Mouse (Mus musculus) large intestine, adult 2 months (tissue): ENCODE measurements at regions not wholly inside any gene's neighbourhood (a gene's known extent, or its start where the extent isn't known, plus 50 kb on each side); places are given as distances from the start of the nearest gene placed in this dataset.

Experiments used
- DNase-seq: peaks from one replicate; pipeline ENCODE4 v3.0.0-alpha.2; 2012; ENCODE audit warnings: low read depth, low spot score
- WGBS: fragments of 180-500 bp; shearing (Covaris S2); methylation state at CpG from one replicate; pipeline ENCODE4 v1.1.7; 2018; 5-methylcytosine and 5-hydroxymethylcytosine counted together

DNA sequence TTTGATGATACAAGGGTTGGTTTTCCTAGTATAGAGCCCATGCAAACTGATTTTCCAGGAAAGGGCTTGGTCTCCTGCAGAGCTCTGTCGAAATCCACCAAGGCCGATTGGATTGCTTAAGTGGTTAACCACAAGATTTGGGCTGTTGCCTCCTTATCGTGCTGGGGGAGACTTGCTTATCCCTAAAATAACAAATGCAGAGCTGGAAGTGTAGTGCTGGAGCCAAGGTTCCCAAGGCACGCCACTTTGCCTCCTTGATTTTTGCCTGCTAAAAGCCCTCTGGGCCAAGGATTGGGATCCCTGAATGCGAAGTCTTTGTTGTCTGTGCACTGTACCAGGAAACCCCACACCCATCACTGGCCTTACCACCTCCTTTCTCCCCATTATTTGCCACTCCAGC, 52.8 kb upstream of the Tmem178 start:
- DNase-seq: no peak
- whole genome bisulfite sequencing: 66% methylated on average over 5 of the region's 5 CpGs

DNA sequence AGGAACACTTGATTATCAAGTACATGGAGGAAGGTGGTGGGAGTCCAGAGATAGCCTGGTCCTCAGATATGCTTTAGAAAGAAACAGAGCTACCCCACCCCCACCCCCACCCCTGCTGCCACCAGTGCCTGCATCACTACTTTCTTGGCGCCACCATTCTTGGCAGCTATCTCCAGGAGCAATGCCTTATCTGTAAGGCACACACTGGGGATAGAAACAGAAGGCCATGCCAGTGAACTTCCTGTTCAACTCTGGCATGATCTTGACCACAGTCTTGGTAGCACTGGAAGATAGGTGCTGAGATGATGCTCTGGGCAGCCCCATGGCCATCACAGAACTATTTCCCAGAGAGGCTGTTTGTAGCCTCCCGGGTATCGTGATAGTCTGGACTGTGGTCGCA, 55.3 kb upstream of the Tmem178 start:
- 94% methylated on average over 4 of the region's 4 CpGs for WGBS
- DNase-seq: no peak

DNA sequence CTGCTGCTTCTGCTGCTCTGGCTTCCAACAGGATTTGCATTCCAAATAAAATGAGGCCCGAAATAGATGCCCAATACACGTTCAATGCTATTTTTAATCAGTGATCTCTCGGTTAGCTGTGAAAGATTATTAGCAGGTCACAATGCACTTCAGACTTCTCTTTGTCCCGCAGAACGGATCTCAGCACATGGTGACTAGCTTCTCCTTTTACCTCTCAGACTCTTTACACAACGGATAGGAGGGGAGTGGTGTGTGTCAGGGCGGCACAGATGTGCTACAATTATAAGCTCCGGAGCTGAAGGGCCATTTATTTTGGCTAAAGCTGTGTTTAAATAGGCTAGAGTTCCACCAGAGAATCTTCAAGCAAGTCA, 56.7 kb upstream of the Tmem178 start:
- 55% methylated on average over 8 of the region's 8 CpGs for WGBS
- DNase-seq: no peak

- 56% methylated on average over 18 of the region's 18 CpGs for WGBS
Measured at GRCm38 (mm10) chr17:80887021-80887748, 57.2 kb upstream of the Tmem178 start.

DNA sequence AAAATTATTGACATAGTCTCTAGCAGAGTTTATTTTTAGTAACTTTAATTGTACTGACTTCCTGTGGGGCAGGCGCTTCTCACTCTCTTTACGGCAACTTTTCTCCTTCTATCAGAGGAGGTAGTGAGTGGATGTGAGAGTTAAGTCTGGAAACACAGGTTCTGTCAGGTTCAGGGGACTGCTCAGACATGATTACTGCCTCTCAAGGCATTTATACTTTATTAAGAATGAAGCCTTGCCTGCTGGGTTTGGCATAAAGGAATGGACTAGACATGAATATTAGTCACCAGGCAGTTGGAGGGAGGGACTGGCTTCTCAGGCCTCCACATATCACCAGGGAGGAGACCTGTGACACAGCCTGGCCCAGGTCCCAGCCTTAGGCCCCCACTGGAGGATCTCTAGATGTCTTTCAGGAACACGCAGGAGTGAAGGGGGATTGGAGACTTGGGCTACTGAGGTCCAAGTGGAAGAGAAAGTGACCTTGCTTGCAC, 58.2 kb upstream of the Tmem178 start:
- DNase-seq: no peak
- WGBS: 63% methylated on average over 3 of the region's 3 CpGs

More at GRCm38 (mm10) chr17:80887021-80887748, 57.2 kb upstream of the Tmem178 start:
- DNase-seq: no peak

- no peak for DNase-seq
- 82% methylated on average over 9 of the region's 9 CpGs for WGBS
Measured at GRCm38 (mm10) chr17:80885706-80886105, 58.7 kb upstream of the Tmem178 start.

DNA sequence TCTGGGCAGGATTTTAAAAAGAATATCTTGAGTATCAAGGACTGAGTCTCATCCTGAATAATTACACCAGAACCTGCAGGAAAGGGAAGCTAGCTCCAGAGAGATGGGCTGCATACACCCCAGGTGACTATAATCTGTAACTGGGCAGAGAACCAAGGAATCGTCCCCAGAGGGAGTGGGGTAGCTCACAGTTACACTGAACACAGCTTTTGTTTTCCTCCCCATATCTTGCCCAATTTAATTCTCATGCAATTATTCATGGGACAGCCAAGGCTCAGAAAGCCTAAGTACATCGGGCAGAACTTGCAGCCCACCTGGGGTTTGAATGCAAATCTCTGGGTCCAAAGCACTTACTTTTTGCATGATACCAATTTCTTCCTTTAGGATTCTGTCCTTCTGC, 59.5 kb upstream of the Tmem178 start:
- WGBS: 81% methylated on average over 2 of the region's 2 CpGs
- no peak for DNase-seq

DNA sequence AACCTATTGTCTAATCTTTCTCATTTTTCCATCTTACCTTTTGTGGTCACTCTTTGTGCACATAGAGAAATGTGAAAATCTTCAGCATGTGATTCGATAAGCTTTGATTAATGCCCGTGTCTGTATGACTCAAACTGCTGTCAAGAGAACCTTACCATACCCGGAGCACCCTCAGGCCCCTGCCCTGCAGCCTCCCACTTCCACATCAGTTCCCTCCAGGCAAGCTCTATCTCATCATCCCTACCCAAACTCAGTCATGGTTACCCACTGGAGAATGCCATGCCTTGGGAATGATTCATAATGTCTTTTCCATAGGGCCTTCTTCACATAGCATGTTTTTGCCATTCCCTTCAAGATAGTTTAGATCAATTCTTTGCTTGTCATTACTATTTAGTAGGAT, 62.0 kb upstream of the Tmem178 start:
- 90% methylated on average over 3 of the region's 3 CpGs for WGBS
- DNase-seq: no peak

GRCm38 (mm10) chr17:80880325-80880724, 64.1 kb upstream of the Tmem178 start:
- no peak for DNase-seq
- WGBS: 76% methylated on average over 4 of the region's 4 CpGs

DNA sequence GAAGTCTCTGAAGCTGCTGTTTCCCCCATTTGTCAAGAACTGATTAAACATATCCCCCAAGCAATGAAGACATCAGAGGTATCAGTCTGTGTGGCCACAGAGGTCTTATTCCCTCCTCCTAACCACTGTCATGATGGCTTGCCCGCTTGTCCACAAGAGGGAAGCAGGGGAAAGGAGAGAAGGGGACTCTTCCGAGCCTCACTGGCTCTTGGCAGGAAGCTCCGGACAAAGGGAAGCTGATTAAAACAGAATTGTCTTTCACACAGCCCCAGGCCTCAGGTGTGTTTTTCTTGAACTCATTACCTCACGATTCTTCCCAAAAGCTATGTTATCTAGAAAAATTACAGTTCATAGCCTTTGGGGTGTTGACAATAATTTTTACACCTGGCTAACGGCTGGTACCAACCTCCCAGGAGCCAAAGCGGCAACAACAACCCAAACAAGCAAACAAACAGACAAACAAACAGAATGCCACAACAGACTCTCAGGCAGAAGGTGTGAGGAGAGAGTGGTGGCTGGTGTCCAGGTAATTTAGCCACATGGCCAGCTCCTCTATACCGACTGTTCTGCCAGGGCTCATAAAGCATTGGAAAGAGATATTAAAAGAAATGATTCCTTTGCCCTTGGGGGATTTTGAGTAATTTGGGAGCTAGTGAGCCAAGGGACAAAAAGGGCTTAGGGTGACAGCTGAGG, 68.9 kb upstream of the Tmem178 start:
- WGBS: 46% methylated on average over 7 of the region's 7 CpGs
- DNase-seq: no peak

GRCm38 (mm10) chr17:80870965-80871364, 73.5 kb upstream of the Tmem178 start:
- WGBS: 76% methylated on average over 4 of the region's 4 CpGs
- DNase-seq: no peak

DNA sequence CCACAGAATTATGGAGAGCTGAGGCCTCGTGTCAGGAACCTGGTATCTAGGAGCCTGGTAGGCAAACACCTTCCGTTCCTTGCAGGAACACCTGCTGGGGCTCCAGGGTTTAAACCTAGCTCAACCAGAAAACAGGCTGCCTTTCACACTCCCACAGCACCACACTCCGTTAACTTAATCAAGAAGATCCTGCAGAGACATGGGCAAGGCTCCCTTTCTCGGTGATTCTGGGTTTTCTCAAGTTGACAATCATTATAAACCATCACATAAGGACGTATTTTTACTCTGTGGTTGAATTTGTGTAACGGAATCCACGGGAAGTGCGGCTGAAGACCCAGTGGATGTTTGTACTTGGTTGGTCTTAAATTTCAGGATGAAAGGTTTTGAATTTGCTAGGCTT, 82.1 kb upstream of the Tmem178 start:
- WGBS: 81% methylated on average over 8 of the region's 8 CpGs
- no peak for DNase-seq

DNA sequence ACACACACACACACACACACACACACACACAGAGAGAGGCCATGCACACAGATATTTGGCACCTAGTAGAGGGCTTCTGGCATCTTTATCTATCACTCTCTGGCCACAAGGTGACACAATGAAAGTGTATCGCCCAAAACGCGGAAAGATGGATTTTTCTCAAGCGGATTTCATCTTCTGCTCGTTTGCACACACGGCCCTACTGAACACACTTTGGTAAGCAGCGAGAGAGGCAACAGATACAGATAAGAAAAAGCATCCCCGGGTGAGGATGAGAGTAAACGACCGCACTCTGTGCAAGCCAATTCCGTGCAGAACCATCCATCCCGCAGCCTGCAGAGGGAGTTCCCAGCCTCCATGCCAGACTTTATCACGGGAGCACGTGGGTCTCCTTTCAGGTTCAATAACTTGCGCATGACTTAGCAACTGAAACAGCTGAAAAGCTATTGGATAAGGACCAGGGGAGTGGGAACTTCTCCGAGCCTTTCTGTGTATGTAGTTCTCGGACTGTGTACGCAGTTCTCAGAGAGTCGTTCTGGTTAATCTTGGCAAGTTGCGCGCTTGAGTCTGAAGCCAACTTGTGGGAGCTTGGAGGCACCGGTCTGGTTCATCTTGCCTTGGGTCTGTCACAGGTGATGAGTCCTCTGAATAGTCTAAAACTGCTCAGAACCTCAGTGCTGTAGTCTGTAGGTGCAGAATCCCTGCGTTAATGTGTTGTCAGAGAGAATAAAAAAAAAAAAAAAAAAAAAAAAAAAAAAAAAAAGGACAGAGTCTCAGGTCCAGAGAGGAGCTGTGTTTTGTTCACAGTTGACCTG, 97.2 kb upstream of the Tmem178 start:
- DNase-seq: no peak
- 66% methylated on average over 23 of the region's 23 CpGs for WGBS

DNA sequence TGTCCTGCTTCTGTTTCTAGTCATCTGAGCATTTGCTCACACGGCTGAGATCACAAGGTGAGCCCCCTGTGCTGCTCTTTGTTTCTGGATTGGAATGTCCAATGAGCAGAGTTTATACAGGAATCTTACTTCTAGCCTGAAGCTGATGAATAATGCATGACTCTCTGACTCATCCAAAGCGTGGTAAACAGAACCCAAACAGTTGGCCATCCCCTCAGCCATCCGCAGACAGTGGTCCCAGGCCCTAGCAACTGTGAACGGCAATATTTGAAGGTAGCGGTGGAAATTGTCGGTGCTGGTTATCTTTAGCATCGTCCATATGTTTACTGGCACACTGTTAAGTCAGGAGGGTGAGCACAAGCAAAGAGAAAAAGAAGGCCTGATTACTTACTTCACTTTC, 99.1 kb upstream of the Tmem178 start:
- 92% methylated on average over 7 of the region's 7 CpGs for WGBS
- no peak for DNase-seq

- DNase-seq: no peak
- whole genome bisulfite sequencing: 89% methylated on average over 4 of the region's 4 CpGs
Measured at GRCm38 (mm10) chr17:80841903-80842302, 102.5 kb upstream of the Tmem178 start.

DNA sequence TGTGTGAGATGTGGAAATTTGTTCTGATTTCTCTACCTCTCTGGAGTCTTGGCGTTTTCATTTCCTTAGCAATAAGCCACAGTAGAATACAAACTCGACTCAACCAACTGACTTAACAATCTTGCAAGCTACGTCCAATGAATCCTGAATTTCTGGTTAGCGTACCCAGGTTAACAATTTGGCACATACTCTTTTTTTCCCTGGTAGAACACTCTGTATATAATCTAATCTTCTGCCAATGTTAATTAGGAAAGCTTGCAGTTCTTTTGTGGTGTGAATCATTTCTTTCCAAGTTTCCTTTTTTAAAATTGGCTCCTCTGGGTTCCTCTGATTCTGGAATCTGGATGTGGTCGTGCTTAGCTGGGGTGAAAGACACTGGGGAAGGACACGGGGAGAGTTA, 103.5 kb upstream of the Tmem178 start:
- DNase-seq: no peak
- 84% methylated on average over 6 of the region's 6 CpGs for WGBS

DNA sequence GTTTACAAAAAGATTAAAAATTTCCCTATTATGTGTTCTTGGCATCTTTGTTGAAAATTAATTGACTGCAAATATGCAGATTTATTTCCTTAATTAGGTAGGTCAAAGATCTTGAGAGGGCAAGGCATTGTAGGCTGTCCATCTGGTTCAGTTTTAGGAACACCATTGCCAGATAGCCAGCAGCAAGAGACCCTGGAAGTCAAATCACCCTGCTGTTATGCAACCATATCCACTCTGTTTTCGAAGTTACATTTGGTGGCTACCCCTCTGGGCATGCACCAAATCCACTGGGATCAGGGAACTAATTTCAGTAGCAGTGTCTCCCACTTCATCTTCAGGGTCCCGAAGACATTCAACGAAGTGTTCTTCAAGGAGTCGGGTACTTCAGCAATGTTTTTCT, 104.0 kb upstream of the Tmem178 start:
- no peak for DNase-seq
- WGBS: 85% methylated on average over 4 of the region's 4 CpGs

GRCm38 (mm10) chr17:80834701-80835100, 106.4 kb upstream of the Map4k3 start:
- no peak for DNase-seq

DNA sequence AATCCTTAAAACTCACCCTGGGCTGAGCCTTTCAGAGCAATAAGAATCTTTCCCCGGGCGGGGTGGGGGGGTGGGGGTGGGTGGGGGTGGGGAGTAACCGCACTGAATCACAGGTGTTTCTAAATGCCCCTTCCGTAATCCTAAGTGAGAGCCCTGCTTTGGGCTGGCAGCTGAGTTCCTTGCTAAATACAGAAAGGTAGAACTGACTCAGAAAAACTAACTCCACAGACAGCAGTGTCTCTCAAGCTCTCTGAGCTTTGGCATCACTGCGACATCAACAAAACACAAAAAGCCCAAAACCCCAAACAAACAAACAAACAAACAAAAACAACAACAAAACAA, 105.9 kb upstream of the Map4k3 start:
- 23% methylated on average over 5 of the region's 5 CpGs for WGBS
- DNase-seq: no peak

- no peak for DNase-seq
- WGBS: 25% methylated on average over 10 of the region's 10 CpGs
Measured at GRCm38 (mm10) chr17:80833355-80834175, 105.3 kb upstream of the Map4k3 start.
